Mouse (Mus musculus): ENCODE data around the gene Atp6v0a2. TPM values are rescaled to one million over a fixed set of nuclear protein-coding genes. Genes with fewer than 3 reads are reported as not detected.
"Not testable (repeated sequence)": the region's sequence is repeated elsewhere in the genome, so short reads cannot be mapped to it uniquely, and the experiment has no call there.

Gene Atp6v0a2
- polyA plus RNA-seq (2014; fragmentation: Nextera tagmentation; extraction: Ambion mirVana), result 46.8 and 48.3 TPM in 2 replicates

DNA sequence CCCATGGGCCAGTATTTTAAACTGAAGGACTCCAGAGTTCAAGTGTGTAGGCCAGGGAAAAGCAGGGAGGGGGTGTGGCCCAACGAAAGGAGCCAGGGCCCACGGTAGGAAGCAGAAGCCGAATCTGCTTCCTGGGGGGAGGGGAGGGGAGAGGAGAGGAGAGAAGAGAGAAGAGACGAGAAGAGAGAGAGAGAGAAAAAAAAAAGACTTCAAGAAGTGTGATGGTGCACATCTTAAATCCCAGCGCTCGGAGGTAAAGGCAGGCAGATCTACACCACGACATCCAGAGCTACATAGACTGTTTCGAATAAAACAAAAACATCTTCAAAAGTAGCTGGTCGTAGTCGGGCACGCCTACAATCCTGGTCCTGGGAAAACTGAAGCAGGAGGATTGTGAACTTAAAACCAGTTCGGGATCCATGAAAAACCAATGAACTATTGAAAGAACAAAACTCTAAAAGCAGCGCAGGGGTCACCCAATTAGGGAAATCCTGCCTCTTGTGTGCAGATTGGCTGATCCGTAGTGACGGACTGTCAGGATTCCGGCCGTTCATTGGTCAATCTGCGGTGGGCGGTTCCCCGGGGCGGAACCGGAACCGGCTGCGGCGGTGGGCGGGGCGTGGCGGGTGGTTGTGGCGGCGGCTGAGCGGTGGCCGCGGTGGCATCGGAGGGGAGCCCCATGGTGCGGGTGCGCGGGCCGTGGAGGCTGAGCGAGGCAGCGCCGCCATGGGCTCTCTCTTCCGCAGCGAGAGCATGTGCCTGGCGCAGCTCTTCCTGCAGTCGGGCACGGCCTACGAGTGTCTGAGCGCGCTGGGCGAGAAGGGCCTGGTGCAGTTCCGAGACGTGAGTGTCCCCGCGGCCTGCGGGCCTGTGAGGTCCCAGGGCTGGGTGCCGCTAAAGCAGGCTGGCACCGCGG is at the start of gene Atp6v0a2:
Atp6v0a2 (plus strand) TSS at position 129 of the 916 bp plus-strand sequence.
- Histone ChIP-seq H3K27me3 (replicated peaks; ENCODE audit: control insufficient read depth, insufficient read depth, low read length) (no peaks in the 10 kb centered on the region), H3K4me2 (ENCODE audit: low read depth, low read length) (peak within 1 kb of the TSS; percentile 74), H3K27ac (replicated peaks; ENCODE audit: low read depth, low read length) (peak within 1 kb of the TSS; percentile 72), H3K9ac (ENCODE audit: low read depth, low read length) (peak within 1 kb of the TSS; percentile 89), H3K36me3 (ENCODE audit: control insufficient read depth, insufficient read depth, low read length) (peaks cover 3% of the 10 kb centered on the region), H3K4me1 (ENCODE audit: control insufficient read depth, insufficient read depth, low read length) (peaks cover 13% of the 10 kb centered on the region), H3K9me3 (ENCODE audit: control insufficient read depth, low read length) (no peaks in the 10 kb centered on the region), H3K4me3 (ENCODE audit: low read depth, low read length) (peak within 1 kb of the TSS; percentile 93)
- DNase-seq (ENCODE audit: low spot score) (peak; percentile 96), ATAC-seq (ENCODE audit: low read depth) (peak; percentile 97)
- under 1% methylated on average over 21 of the region's 58 CpGs for WGBS

- Histone ChIP-seq H3K27ac (replicated peaks; ENCODE audit: low read depth, low read length) (no peak within 1 kb of the TSS; the same call in 1 of the 2 replicates), H3K36me3 (ENCODE audit: control insufficient read depth, insufficient read depth, low read length) (peaks cover 50% of the 10 kb centered on the region), H3K9me3 (ENCODE audit: control insufficient read depth, low read length) (no peaks in the 10 kb centered on the region), H3K9ac (ENCODE audit: low read depth, low read length) (peak within 1 kb of the TSS; percentile 75), H3K4me2 (ENCODE audit: low read depth, low read length) (peak within 1 kb of the TSS; percentile 90), H3K4me1 (ENCODE audit: control insufficient read depth, insufficient read depth, low read length) (peaks cover 14% of the 10 kb centered on the region), H3K4me3 (ENCODE audit: low read depth, low read length) (peak within 1 kb of the TSS; percentile 68), H3K27me3 (replicated peaks; ENCODE audit: control insufficient read depth, insufficient read depth, low read length) (no peaks in the 10 kb centered on the region)
- DNase-seq (ENCODE audit: low spot score), result peak; percentile 96
- peak; percentile 95 for ATAC-seq (ENCODE audit: low read depth)
- WGBS, result 2% methylated on average over 41 of the region's 51 CpGs
Observed at GRCm38 (mm10) chr5:124578633-124579317, 49.6 kb upstream of the Atp6v0a2 start, which contains the start of the genes Eif2b1 and Gtf2h3. Eif2b1 (minus strand) TSS chr5:124579131. Gtf2h3 (plus strand) TSS chr5:124579140.

- Histone ChIP-seq H3K4me3 (ENCODE audit: low read depth, low read length) (no peak overlapping the region), H3K27ac (replicated peaks; ENCODE audit: low read depth, low read length) (no peak overlapping the region), H3K27me3 (replicated peaks; ENCODE audit: control insufficient read depth, insufficient read depth, low read length) (no peaks in the 10 kb centered on the region), H3K9me3 (ENCODE audit: control insufficient read depth, low read length) (no peaks in the 10 kb centered on the region), H3K36me3 (ENCODE audit: control insufficient read depth, insufficient read depth, low read length) (peaks cover 53% of the 10 kb centered on the region), H3K4me1 (ENCODE audit: control insufficient read depth, insufficient read depth, low read length) (peaks cover 14% of the 10 kb centered on the region), H3K4me2 (ENCODE audit: low read depth, low read length) (no peak overlapping the region), H3K9ac (ENCODE audit: low read depth, low read length) (no peak overlapping the region)
- WGBS, result 88% methylated on average over 5 of the region's 5 CpGs
- DNase-seq (ENCODE audit: low spot score) (no peak), ATAC-seq (ENCODE audit: low read depth) (no peak)
Observed at GRCm38 (mm10) chr5:124582515-124582914, 45.9 kb upstream of the Atp6v0a2 start.

GRCm38 (mm10) chr5:124592768-124593167 is 35.6 kb upstream of the Atp6v0a2 start:
- H3K9me3 ChIP-seq (ENCODE audit: control insufficient read depth, low read length), result no peaks in the 10 kb centered on the region
- no peak overlapping the region for H3K4me3 ChIP-seq (ENCODE audit: low read depth, low read length)
- no peaks in the 10 kb centered on the region for H3K27me3 ChIP-seq (replicated peaks; ENCODE audit: control insufficient read depth, insufficient read depth, low read length)
- peaks cover 87% of the 10 kb centered on the region for H3K36me3 ChIP-seq (ENCODE audit: control insufficient read depth, insufficient read depth, low read length)
- DNase-seq (ENCODE audit: low spot score) (no peak), ATAC-seq (ENCODE audit: low read depth) (no peak)
- no peak overlapping the region for H3K9ac ChIP-seq (ENCODE audit: low read depth, low read length)
- no peak overlapping the region for H3K4me2 ChIP-seq (ENCODE audit: low read depth, low read length)
- H3K27ac ChIP-seq (replicated peaks; ENCODE audit: low read depth, low read length), result no peak overlapping the region
- 88% methylated on average over 3 of the region's 3 CpGs for WGBS
- H3K4me1 ChIP-seq (ENCODE audit: control insufficient read depth, insufficient read depth, low read length), result no peaks in the 10 kb centered on the region

DNA sequence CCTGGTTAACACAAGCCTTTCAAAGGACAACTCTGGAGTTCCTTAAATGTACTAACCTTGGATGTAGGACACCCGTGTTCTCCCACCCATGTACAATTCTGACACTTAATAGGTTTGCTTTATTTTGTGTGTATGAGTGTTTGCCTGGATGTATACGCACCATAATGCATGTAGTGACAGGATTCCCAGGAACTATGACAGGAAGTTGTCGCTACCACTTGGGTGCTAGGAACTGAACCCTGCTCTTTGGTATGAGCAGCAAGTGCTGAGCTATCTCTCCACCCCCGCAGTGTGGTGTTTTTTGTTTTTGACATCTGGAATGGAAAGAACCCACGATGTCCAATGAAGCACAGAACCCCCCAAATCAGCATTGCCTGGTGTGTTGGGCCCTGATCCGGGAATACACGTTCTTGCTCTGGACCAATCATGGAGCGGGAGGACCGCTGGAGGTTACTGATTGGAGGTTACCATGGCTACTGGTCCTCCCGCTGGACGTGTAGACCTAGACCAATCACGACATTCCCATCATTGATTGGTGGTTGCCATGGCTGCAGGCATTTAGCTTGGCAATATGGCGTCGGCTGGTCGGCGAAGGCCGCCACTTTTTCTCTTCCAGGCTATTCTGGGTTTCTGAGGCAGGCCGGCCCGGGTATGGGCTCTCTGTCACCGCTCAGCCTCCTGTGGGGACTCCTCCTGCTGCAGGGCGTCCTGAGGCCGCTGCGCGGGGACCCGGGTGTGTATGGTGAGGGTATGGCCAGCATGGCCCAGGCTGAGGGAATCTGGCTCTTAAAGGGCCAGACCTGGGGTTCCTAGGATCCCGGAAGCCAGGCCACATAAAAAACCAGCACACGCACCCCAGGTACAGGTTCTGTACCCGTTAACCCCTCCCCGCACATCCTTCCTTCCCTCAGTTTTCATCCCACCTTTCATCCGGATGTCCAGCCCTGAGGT is 29.9 kb upstream of the Atp6v0a2 start:
- H3K27ac ChIP-seq (replicated peaks; ENCODE audit: low read depth, low read length), result no peak overlapping the region; the same call in 1 of the 2 replicates
- WGBS, result 6% methylated on average over 30 of the region's 30 CpGs
- ATAC-seq (ENCODE audit: low read depth), result peak; percentile 100

DNA sequence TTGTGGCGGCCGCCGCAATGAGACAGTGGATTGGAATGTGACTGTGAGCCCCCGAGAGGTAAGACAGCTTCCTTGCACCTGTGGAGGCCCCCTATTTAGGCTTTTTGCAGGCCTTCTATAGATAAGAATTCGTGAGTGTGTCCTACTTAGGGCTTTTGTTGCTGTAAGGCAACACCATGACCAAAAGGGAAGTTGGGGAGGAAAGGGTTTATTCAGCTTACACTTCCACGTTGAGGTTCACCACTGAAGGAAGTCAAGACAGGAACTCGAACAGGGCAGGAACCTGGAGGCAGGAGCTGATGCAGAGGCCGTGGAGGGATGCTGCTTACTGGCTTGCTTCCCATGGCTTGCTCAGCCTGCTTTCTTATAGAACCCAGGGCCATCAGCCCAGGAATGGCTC is 28.6 kb upstream of the Atp6v0a2 start:
- H3K4me3 ChIP-seq (ENCODE audit: low read depth, low read length); H3K27ac ChIP-seq (replicated peaks; ENCODE audit: low read depth, low read length); H3K4me1 ChIP-seq (ENCODE audit: control insufficient read depth, insufficient read depth, low read length); H3K27me3 ChIP-seq (replicated peaks; ENCODE audit: control insufficient read depth, insufficient read depth, low read length); H3K9me3 ChIP-seq (ENCODE audit: control insufficient read depth, low read length); DNase-seq (ENCODE audit: low spot score); H3K4me2 ChIP-seq (ENCODE audit: low read depth, low read length); ATAC-seq (ENCODE audit: low read depth); H3K9ac ChIP-seq (ENCODE audit: low read depth, low read length): not testable (repeated sequence)
- WGBS, result 53% methylated on average over 8 of the region's 8 CpGs
- H3K36me3 ChIP-seq (ENCODE audit: control insufficient read depth, insufficient read depth, low read length), result peaks cover 30% of the 10 kb centered on the region

More for the DNA sequence above, 29.9 kb upstream of the Atp6v0a2 start:
- DNase-seq (ENCODE audit: low spot score), result peak; percentile 100
- peak overlapping the region; percentile 78 for H3K4me2 ChIP-seq (ENCODE audit: low read depth, low read length)
- H3K36me3 ChIP-seq (ENCODE audit: control insufficient read depth, insufficient read depth, low read length), result peaks cover 39% of the 10 kb centered on the region
- H3K9ac ChIP-seq (ENCODE audit: low read depth, low read length), result peak overlapping the region; percentile 69
- no peaks in the 10 kb centered on the region for H3K9me3 ChIP-seq (ENCODE audit: control insufficient read depth, low read length)
- no peaks in the 10 kb centered on the region for H3K27me3 ChIP-seq (replicated peaks; ENCODE audit: control insufficient read depth, insufficient read depth, low read length)
- peak overlapping the region; percentile 67 for H3K4me3 ChIP-seq (ENCODE audit: low read depth, low read length)
- H3K4me1 ChIP-seq (ENCODE audit: control insufficient read depth, insufficient read depth, low read length), result no peaks in the 10 kb centered on the region

- Histone ChIP-seq H3K27ac (replicated peaks; ENCODE audit: low read depth, low read length) (no peak overlapping the region), H3K36me3 (ENCODE audit: control insufficient read depth, insufficient read depth, low read length) (peaks cover 6% of the 10 kb centered on the region; the same call in 1 of the 2 replicates), H3K4me1 (ENCODE audit: control insufficient read depth, insufficient read depth, low read length) (no peaks in the 10 kb centered on the region), H3K4me2 (ENCODE audit: low read depth, low read length) (no peak overlapping the region), H3K9me3 (ENCODE audit: control insufficient read depth, low read length) (no peaks in the 10 kb centered on the region), H3K27me3 (replicated peaks; ENCODE audit: control insufficient read depth, insufficient read depth, low read length) (no peaks in the 10 kb centered on the region), H3K9ac (ENCODE audit: low read depth, low read length) (no peak overlapping the region), H3K4me3 (ENCODE audit: low read depth, low read length) (no peak overlapping the region)
- DNase-seq (ENCODE audit: low spot score), result peak; percentile 16
- no peak for ATAC-seq (ENCODE audit: low read depth)
- 67% methylated on average over 5 of the region's 5 CpGs for WGBS
Observed at GRCm38 (mm10) chr5:124602349-124602748, 26.0 kb upstream of the Atp6v0a2 start.

GRCm38 (mm10) chr5:124604296-124604695 is 24.1 kb upstream of the Atp6v0a2 start:
- H3K27ac ChIP-seq (replicated peaks; ENCODE audit: low read depth, low read length), result no peak overlapping the region

More at GRCm38 (mm10) chr5:124604296-124604695, 24.1 kb upstream of the Atp6v0a2 start:
- ATAC-seq (ENCODE audit: low read depth) (no peak), DNase-seq (ENCODE audit: low spot score) (no peak)
- no peaks in the 10 kb centered on the region for H3K27me3 ChIP-seq (replicated peaks; ENCODE audit: control insufficient read depth, insufficient read depth, low read length)
- 80% methylated on average over 4 of the region's 4 CpGs for WGBS
- no peaks in the 10 kb centered on the region for H3K9me3 ChIP-seq (ENCODE audit: control insufficient read depth, low read length)
- no peaks in the 10 kb centered on the region for H3K4me1 ChIP-seq (ENCODE audit: control insufficient read depth, insufficient read depth, low read length)
- no peak overlapping the region for H3K4me2 ChIP-seq (ENCODE audit: low read depth, low read length)
- H3K9ac ChIP-seq (ENCODE audit: low read depth, low read length), result no peak overlapping the region
- 0 out of 2 replicates have a peak, but pooled peaks cover 10% of the 10 kb centered on the region for H3K36me3 ChIP-seq (ENCODE audit: control insufficient read depth, insufficient read depth, low read length)
- no peak overlapping the region for H3K4me3 ChIP-seq (ENCODE audit: low read depth, low read length)
